In genomic region chr13:64161548-64161915, GRCm38 (mm10) we compare ENCODE assay signal across 8 mouse cellular contexts. TPM values are rescaled to one million over a fixed set of nuclear protein-coding genes. Genes with fewer than 3 reads are reported as not detected.
DNase-seq lines count a peak whose midpoint lies in the region; ATAC-seq and TF ChIP-seq lines count a peak whose summit lies in the region.

Gene Habp4, plus strand, starts transcription at chr13:64161824.

- no peak for TF ChIP-seq CTCF in cortical plate, adult 2 months (IDR thresholded peaks at IDR 0.05; ENCODE audit: extremely low read depth, insufficient read depth, low read length)

- peaks cover 2% of the 10 kb centered on the region; the same call in 1 of the 2 replicates for H3K4me1 ChIP-seq in cortical plate, adult 2 months (ENCODE audit: control insufficient read depth, insufficient read depth, low read length)
- peaks cover 22% of the 10 kb centered on the region for H3K4me1 ChIP-seq in megakaryocyte, embryonic 14.5 days

- TF ChIP-seq POLR2A in cortical plate, adult 2 months (IDR thresholded peaks at IDR 0.05; ENCODE audit: extremely low read depth, insufficient read depth, low read length), result peak; percentile 28; the same call in 1 of the 2 replicates

- H3K27ac ChIP-seq in cortical plate, adult 2 months (ENCODE audit: insufficient read depth, low read length), result peak within 1 kb of the TSS; percentile 58

- 0 out of 2 replicates have a peak, but pooled peaks cover 2% of the 10 kb centered on the region for H3K9me3 ChIP-seq in megakaryocyte, embryonic 14.5 days

- peak; percentile 98 for ATAC-seq in activated CD4-positive, CD25-positive, alpha-beta regulatory T cell, adult 4 months

- H3K27me3 ChIP-seq in megakaryocyte, embryonic 14.5 days (replicated peaks), result peaks cover 8% of the 10 kb centered on the region

- peak within 1 kb of the TSS; percentile 90 for H3K4me3 ChIP-seq in cortical plate, adult 2 months (ENCODE audit: insufficient read depth, low read length)
- peak within 1 kb of the TSS; percentile 97 for H3K4me3 ChIP-seq in megakaryocyte, embryonic 14.5 days (replicated peaks)

- no peaks in the 10 kb centered on the region for H3K36me3 ChIP-seq in megakaryocyte, embryonic 14.5 days (replicated peaks; ENCODE audit: low read length)

- DNase-seq in gastrocnemius, adult 8-10 months (ENCODE audit: low spot score in 2 of 2), result peak; percentile 96
- peak; percentile 93 for DNase-seq in hindlimb bud, embryonic 11.5 days (ENCODE audit: extremely low spot score, low read depth, low spot score)
- peak; percentile 88 to 98 for DNase-seq in left cerebral cortex, adult 8-10 months (ENCODE audit: low spot score in 2 of 2)
- peak; percentile 99 for DNase-seq in right cerebral cortex, postnatal 10 days (ENCODE audit: low spot score in 2 of 2)
- DNase-seq in urinary bladder, postnatal 25 days (ENCODE audit: low spot score), result peak; percentile 96

RNA-seq across cellular contexts. Expression of gene Habp4, which starts in this region (rescaled TPM):
- 1 to 10 TPM; 1.8 to 5.1 TPM for polyA plus RNA-seq in activated CD4-positive, CD25-positive, alpha-beta regulatory T cell, adult 4 months (2017; shearing (Covaris generic))
- polyA plus RNA-seq in cortical plate, adult 2 months (2012; rRNA removed), result 203 and 210 TPM in 2 replicates
- 10 to 100 TPM; 24.1 to 26.5 (median 25.0) TPM for total RNA-seq in gastrocnemius, adult 8-10 months (2022)
- 100 to 1,000 TPM; 194 to 218 (median 205) TPM for total RNA-seq in left cerebral cortex, adult 8-10 months (2022)
- polyA plus RNA-seq in megakaryocyte, embryonic 14.5 days (2012; ENCODE audit: insufficient read depth, low replicate concordance), result 0.87 and 24.9 TPM in 2 replicates

Comparison
In these comparisons a context has a peak if more than half of its experiments do, and no peak if none do; other contexts are left out.
1. Peak in every context shown above with its lines: DNase-seq, ATAC-seq, H3K4me3 ChIP-seq and H3K27ac ChIP-seq.
2. RNA of gene Habp4 (total RNA-seq): 194 to 218 TPM in left cerebral cortex, adult 8-10 months; 24.1 to 26.5 TPM in gastrocnemius, adult 8-10 months; every median in the first group is over 4 times any median in the second.